Mouse (Mus musculus) forelimb bud, embryonic 11.5 days (tissue): ENCODE measurements around the gene Prkci.

Experiments used
- DNase-seq: peaks from one replicate; pipeline ENCODE4 v3.0.0-alpha.2; 2012; ENCODE audit warnings: low read depth, low spot score

Gene Prkci

DNA sequence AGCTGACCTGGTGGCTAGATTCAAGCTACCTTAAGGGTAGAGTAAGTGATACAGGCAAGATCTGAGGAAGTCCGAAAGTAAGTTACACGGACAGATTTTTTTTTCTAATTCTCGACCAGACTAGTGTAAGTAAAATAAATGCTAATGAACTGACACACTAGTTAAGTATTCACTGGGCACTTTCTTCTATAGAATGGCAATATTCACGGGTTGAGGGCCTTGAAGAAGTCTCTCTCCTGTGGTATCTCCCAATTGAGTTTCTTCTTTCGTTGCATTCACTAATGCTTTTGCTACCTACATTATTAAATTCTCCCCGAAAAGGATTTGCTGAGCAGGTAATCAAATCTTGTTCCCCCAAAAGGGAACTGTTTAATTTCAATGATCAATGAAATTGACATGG is 688 bp upstream of the Prkci start:
- DNase-seq, result no peak

- no peak for DNase-seq
Observed at GRCm38 (mm10) chr3:30995899-30996687, 546 bp downstream of the Prkci start.

DNA sequence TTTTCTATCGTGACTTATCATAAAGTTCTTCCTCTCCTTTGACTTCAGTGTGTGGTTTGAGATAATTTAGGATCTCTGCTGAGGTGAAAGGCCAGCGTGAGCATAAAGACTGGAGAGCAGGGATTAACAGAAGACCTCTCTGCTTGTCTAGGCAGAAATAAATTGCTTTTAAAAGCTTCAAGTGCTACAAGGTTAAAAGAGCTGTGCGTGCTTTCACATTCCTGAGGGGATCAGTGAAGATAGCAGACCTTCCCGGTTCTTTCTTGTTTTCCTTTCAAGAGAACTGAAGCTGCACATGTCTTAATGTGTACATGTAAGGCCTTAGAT is 1.1 kb downstream of the Prkci start:
- no peak for DNase-seq

GRCm38 (mm10) chr3:30999401-31000017 is 4.0 kb downstream of the Prkci start:
- DNase-seq, result no peak

DNA sequence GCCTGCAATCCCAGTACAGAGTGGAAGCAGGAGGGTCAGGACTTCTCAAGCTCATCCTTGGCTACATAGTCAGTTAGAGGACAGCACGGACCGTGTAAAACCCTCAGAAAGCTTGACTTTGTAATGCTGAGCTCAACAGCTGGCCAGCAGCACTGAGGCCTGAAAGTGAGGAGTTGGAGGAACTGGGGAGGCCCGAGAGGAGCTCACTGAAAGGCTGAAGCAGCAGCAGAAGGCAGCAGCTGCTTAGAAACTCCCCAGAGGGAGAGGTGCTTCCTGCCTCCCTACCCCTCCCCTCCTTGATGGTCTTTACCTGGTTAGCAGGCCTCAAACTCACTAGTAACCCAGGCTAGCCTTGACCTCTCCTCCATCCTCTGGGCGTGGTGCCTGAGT is 4.5 kb downstream of the Prkci start:
- DNase-seq, result no peak

GRCm38 (mm10) chr3:31001048-31001676 is 5.6 kb downstream of the Prkci start:
- no peak for DNase-seq

DNA sequence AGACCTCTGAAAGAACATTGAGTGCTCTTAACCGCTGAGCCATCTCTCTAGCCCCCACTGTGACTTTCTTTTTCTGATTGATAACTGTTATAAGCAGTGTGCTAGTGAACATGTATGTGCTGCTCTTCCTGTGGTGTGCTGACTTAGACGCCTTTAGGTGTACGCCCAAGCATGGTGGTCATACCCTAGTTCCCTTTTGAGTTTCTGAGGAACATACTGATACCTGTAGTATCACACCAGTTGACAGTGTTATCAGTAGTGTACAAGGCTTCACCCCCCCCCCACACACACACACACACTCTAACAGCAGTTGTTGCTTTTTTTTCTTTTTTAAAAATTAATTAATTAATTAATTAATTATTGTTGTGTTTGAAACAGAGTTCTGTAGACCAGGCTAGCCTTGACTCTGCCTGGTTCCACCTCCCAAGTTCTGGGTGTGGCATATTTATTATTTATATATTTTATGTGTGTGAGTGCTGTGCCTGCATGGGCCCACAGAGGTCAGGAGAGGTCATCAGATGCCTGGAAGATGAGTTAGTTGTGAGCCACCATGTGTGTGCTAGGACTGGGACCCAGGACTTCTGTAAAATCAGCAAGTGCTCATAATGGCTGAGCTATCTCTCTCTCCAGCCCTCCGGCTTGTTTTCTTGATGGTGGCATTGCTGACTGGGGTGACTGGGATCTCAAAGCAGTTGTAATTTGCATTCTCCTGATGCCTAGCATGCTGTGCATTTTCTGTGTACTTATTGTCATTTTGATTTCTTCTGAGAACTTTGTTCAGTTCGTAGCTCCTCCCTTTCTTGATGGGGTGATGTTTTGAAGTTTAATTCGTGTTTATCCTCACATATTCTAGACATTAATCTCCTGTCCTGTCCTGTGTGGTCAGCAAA is 9.0 kb downstream of the Prkci start:
- no peak for DNase-seq

DNA sequence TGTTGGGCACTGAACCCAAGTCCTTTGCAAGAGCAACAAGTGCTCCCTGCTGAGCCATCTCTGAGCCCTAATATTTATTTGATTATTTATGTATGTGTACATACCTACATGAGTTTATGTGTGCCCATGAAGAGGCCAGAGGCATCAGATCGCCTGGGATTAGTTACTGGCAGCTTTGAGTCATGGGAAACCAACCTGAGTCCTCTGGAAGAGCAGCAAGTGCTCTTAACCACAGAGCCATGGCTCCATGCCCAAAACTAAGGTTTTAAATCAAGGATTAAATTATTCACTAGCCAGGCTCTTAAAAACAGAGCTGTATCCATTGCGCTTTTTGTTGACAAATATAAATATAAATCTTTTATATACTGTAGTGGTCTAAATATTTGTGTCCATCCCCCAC is 18.8 kb downstream of the Prkci start:
- DNase-seq, result no peak

DNA sequence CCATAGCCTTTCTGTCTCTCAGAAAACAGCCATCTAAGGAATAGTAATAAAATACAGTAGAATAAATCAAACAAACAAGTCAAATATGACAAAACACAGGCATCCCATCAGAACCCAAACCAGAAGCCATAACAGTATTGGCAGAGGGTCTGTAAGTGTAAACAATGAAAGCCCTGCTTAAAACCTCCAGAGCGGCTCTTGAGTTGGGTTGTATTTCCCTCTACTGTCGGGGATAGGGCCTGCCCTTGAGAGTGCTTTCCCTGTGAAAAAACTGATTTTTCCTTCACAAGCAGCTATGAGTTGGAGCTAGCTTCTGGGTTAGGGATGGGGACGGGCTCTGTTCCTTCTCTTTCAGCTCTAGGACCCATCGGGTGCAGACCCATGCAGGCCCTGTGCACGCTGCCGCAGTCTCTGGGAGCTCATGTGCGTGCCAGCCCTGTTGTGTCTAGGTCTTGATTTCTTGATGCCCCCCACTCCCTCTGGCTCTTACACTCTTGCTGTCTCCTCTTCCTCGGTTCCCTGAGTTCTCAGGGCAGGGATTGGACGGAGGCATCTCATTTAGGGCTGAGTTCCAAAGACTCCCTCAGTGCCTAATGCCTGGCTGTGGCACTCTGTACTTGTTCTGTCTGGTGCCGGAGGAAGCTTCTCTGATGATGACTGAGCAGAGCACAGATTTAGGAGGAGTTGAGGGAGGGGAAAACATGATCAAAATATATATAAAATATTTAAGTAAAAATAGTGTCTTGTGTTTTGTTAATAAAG is 20.3 kb downstream of the Prkci start:
- DNase-seq, result no peak

- DNase-seq, result peak; percentile 26
Observed at GRCm38 (mm10) chr3:31016594-31017196, 21.1 kb downstream of the Prkci start.

DNA sequence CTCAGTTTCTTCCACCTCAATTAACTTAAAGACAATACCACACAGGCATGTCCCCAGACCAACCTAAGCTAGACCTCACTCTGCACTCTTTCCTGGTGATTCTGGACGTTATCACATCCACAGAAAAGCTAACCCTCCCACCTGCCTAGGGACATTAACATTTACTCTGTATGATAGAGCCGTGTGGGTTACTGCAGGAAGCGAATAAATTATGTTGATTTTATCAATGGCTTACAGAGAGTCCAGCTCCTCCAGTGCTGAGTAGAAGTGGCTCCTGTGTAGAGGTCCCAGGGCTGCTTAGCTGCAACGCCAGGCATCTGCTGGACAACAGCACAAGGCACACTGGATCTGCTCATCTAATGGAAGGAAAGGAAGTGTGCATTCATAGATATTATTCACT is 22.1 kb downstream of the Prkci start:
- no peak for DNase-seq

DNA sequence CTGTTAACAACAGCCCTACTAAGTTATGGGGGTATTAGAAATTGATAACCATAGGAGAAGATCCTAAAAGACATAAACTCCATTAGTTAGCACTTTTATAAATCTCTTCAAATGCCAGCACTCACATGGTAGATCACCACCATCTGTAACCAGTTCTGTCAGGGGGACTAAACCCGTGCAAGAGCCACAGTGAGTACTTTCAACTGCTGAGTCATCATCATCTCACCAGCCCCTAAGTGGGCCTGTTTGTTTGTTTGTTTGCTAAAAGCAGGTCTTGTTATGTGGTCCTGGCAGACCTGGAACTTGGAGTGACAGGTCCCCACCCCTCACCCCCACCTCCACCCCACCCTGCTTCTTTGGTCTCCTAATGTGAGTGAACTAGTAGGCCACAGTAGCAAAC is 23.7 kb downstream of the Prkci start:
- DNase-seq, result no peak

DNA sequence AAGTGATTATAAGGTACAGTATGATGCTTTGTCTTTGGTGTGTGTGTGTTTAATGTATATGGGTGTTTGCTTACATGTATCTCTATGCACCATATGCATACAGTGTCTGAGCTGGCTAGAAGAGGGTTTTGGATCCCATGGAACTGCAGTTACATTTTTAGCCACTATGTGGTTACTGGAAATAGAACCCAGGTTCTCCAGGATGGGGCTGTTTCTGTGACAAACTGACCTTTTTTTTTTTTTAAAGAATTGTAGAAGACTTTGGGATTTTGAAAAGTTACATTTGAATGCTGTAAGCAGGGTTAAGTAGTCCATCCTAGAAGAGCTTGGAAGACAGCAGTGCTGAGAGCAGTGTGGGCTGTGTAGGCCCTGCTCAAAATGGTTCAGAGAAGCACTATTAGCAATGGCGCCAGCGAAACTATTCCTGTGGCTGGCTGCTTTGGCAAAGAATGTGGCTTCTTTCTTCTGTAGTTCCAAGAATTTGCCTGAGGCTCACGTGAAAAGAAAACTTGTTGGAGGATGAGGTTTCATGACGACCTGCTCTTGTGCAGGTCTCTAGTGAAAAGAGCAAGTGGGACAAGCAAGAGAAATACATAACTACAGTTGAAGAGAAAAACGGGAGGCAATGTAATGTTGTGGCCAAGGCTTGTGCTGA is 24.4 kb downstream of the Prkci start:
- no peak for DNase-seq

DNA sequence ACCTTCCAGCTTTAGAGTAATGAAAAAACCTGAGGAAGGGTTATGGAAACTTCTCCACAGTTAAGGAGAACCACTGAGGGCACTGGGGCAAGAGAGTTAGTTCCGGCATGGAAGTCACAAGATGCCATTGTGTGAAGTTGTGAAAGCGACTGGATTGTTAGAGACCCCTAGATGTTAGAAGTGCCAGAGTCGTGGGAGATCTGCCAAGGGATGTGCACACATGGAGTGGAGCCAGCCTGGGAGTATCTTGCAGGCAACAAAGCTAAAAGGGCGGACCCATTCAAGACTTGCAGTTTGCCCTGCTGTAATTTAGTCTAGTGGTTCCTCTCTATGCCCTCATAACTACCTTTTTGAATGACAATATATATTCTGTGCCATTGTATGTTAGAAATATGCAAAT is 25.1 kb downstream of the Prkci start:
- DNase-seq, result no peak

DNA sequence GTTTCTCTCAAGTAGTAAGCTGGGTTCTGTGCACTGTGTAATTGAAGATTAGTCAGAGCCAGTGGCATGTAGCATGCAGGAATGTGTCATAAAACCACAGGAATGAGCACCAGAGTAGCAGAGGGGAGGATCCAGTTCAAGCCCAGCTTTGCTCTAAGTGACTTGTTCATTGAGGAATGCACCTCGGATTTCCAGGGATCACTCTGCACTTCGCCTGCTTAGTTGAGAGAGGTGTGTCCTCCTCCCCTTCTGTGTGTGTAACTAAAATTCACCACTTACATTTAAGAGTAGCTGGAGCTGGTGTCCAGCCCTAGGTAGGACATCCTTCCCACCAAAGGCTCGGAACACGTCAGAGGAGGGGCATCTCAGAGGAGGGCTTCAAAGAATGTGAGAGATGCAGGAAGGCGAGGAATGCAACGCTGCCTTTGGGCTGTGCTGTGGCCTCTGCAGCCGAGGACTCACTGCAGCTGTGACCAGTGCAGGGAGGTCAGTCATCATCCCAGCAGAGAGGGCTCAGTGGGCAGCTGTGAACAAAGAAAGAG is 27.4 kb downstream of the Prkci start:
- DNase-seq, result peak; percentile 73

- no peak for DNase-seq
Observed at GRCm38 (mm10) chr3:31027718-31028117, 32.2 kb downstream of the Prkci start.

DNA sequence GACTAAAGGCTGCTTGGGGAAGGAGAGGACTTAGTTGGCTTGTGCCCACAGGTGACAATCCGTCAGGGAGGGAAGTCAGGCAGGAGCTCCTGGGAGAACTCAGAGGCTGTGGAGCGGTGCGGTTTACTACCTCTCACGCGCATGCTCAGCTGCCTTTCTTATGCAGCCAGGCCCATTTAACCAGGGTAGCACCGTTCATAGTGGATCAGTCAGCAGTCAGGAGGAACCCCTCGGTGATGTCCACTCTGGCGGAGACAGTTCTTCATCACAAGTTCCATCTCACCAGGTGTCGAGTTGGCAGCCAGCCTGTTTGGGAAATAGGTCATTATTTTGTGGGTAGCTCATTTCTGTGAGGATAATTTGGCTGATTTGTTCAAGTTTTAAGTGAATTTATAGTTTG is 36.1 kb downstream of the Prkci start:
- DNase-seq, result no peak

DNA sequence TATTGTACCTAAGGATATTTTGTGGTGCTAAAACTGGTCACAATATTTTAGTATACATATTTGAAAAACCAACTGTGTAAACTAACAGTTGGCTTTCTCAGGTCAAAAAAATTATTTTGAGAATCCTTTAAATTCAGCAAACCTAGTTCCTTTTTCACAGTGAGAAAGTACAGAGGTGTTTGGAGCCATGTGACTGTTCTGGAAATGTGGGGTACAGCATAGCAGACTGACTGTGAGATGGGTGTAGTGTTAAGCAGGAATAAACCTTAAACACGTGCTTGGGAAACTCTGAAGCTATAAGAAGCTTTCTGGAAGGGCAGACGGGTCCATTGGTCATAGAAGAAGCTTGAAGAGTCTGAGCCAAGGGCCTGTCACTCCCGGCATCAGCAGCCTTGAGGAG is 38.1 kb downstream of the Prkci start:
- DNase-seq, result no peak

- no peak for DNase-seq
Observed at GRCm38 (mm10) chr3:31037851-31038250, 42.3 kb downstream of the Prkci start.

- DNase-seq, result no peak
Observed at GRCm38 (mm10) chr3:31038689-31039088, 43.1 kb downstream of the Prkci start.
